8 mouse cellular contexts compared by ENCODE assay signal in genomic region chr7:127273118-127273923, GRCm38 (mm10). TPM values are rescaled to one million over a fixed set of nuclear protein-coding genes. Genes with fewer than 3 reads are reported as not detected.
DNase-seq lines count a peak whose midpoint lies in the region; ATAC-seq and TF ChIP-seq lines count a peak whose summit lies in the region.

No protein-coding gene starts in this region.

- H3K27ac ChIP-seq in heart, embryonic 10.5 days, result peak overlapping the region; percentile 96
- H3K27ac ChIP-seq in gastrocnemius, adult 2 months, result peak overlapping the region; percentile 98
- peak overlapping the region; percentile 96 for H3K27ac ChIP-seq in limb, embryonic 10.5 days
- peak overlapping the region; percentile 80 for H3K27ac ChIP-seq in midbrain, embryonic 15.5 days

- TF ChIP-seq CTCF in gastrocnemius, adult 2 months (IDR thresholded peaks at IDR 0.05), result no peak; the same call in 1 of the 2 replicates

- ATAC-seq in CD4-positive, CD25-positive, alpha-beta regulatory T cell, adult 4 months, result peak; percentile 27
- peak; percentile 80 for ATAC-seq in midbrain, embryonic 15.5 days (replicated peaks)

- H3K9me3 ChIP-seq in heart, embryonic 10.5 days, result 0 out of 2 replicates have a peak, but pooled peaks cover 3% of the 10 kb centered on the region
- H3K9me3 ChIP-seq in limb, embryonic 10.5 days (replicated peaks), result 0 out of 2 replicates have a peak, but pooled peaks cover 3% of the 10 kb centered on the region
- H3K9me3 ChIP-seq in midbrain, embryonic 15.5 days, result no peaks in the 10 kb centered on the region

- no peaks in the 10 kb centered on the region for H3K27me3 ChIP-seq in heart, embryonic 10.5 days (ENCODE audit: insufficient read depth, poor library complexity, severe bottlenecking)
- H3K27me3 ChIP-seq in limb, embryonic 10.5 days (ENCODE audit: low read depth, poor library complexity, severe bottlenecking), result no peaks in the 10 kb centered on the region
- H3K27me3 ChIP-seq in midbrain, embryonic 15.5 days (replicated peaks), result no peaks in the 10 kb centered on the region

- peak overlapping the region; percentile 83 for H3K4me2 ChIP-seq in midbrain, embryonic 15.5 days

- 13% methylated on average over 50 of the region's 50 CpGs for WGBS in heart, embryonic 10.5 days
- 18% methylated on average over 50 of the region's 50 CpGs for WGBS in limb, embryonic 10.5 days
- WGBS in midbrain, embryonic 15.5 days, result 14% methylated on average over 50 of the region's 50 CpGs

- H3K36me3 ChIP-seq in heart, embryonic 10.5 days, result peaks cover 25% of the 10 kb centered on the region
- H3K36me3 ChIP-seq in limb, embryonic 10.5 days, result peaks cover 45% of the 10 kb centered on the region
- H3K36me3 ChIP-seq in midbrain, embryonic 15.5 days (replicated peaks), result peaks cover 16% of the 10 kb centered on the region

- intact Hi-C loops in gastrocnemius, adult 2 months (cut with DNase I), result loop anchor here (5.0 kb wide), 1 partner anchor 69 kb away; no protein-coding TSS in a partner anchor

- peaks cover 19% of the 10 kb centered on the region for H3K4me1 ChIP-seq in heart, embryonic 10.5 days
- H3K4me1 ChIP-seq in limb, embryonic 10.5 days, result peaks cover 15% of the 10 kb centered on the region
- H3K4me1 ChIP-seq in midbrain, embryonic 15.5 days, result peaks cover 17% of the 10 kb centered on the region

- H3K4me3 ChIP-seq in heart, embryonic 10.5 days, result peak overlapping the region; percentile 89
- H3K4me3 ChIP-seq in gastrocnemius, adult 2 months, result peak overlapping the region; percentile 94
- H3K4me3 ChIP-seq in limb, embryonic 10.5 days, result peak overlapping the region; percentile 93
- peak overlapping the region; percentile 59 for H3K4me3 ChIP-seq in midbrain, embryonic 15.5 days

- peak overlapping the region; percentile 68 for H3K9ac ChIP-seq in midbrain, embryonic 15.5 days

- DNase-seq in heart, embryonic 10.5 days (ENCODE audit: low spot score), result peak; percentile 83
- no peak for DNase-seq in heart, adult 9 months (ENCODE audit: low spot score in 2 of 2)
- DNase-seq in cerebellum, adult 9-10 months, result peak; percentile 54
- DNase-seq in gastrocnemius, adult 2 months, result peak; percentile 67
- no peak for DNase-seq in limb, embryonic 10.5 days (ENCODE audit: low spot score)
- DNase-seq in layer of hippocampus, adult 8-10 months (ENCODE audit: low spot score in 2 of 2), result no peak

RNA-seq across cellular contexts. Expression of gene Sephs2, which starts 0.5 kb away (rescaled TPM):
- 79.9 and 88.3 TPM in 2 replicates for polyA plus RNA-seq in heart, embryonic 10.5 days (2016; fragmentation: Nextera tagmentation; extraction: Ambion mirVana)
- 10 to 100 TPM; 17.3 to 23.4 TPM for polyA plus RNA-seq in CD4-positive, CD25-positive, alpha-beta regulatory T cell, adult 4 months (2017; shearing (Covaris generic))
- 10 to 100 TPM; 30.1 to 36.3 TPM for total RNA-seq in gastrocnemius, adult 2 months (2021)
- polyA plus RNA-seq in limb, embryonic 10.5 days (2016; fragmentation: Nextera tagmentation; extraction: Ambion mirVana), result 89.7 and 93.9 TPM in 2 replicates
- 59.9 and 62.3 TPM in 2 replicates for polyA plus RNA-seq in midbrain, embryonic 15.5 days (2015; fragmentation: Nextera tagmentation; extraction: Ambion mirVana)
- 10 to 100 TPM; 36.9 to 43.1 (median 40.0) TPM for total RNA-seq in layer of hippocampus, adult 8-10 months (2022)

RNA-seq across cellular contexts. Expression of gene Dctpp1, which starts 12.8 kb away (rescaled TPM):
- polyA plus RNA-seq in heart, embryonic 10.5 days (2016; fragmentation: Nextera tagmentation; extraction: Ambion mirVana), result 222 and 262 TPM in 2 replicates
- 10 to 100 TPM; 39.7 to 50.1 TPM for polyA plus RNA-seq in CD4-positive, CD25-positive, alpha-beta regulatory T cell, adult 4 months (2017; shearing (Covaris generic))
- 10 to 100 TPM; 25.1 to 35.4 TPM for total RNA-seq in gastrocnemius, adult 2 months (2021)
- polyA plus RNA-seq in limb, embryonic 10.5 days (2016; fragmentation: Nextera tagmentation; extraction: Ambion mirVana), result 340 and 453 TPM in 2 replicates
- 114 and 118 TPM in 2 replicates for polyA plus RNA-seq in midbrain, embryonic 15.5 days (2015; fragmentation: Nextera tagmentation; extraction: Ambion mirVana)
- 10 to 100 TPM; 16.8 to 21.7 (median 19.5) TPM for total RNA-seq in layer of hippocampus, adult 8-10 months (2022)

RNA-seq across cellular contexts. Expression of gene Itgal, which starts 22.7 kb away (rescaled TPM):
- 0.72 and 0.92 TPM in 2 replicates for polyA plus RNA-seq in heart, embryonic 10.5 days (2016; fragmentation: Nextera tagmentation; extraction: Ambion mirVana)
- polyA plus RNA-seq in CD4-positive, CD25-positive, alpha-beta regulatory T cell, adult 4 months (2017; shearing (Covaris generic)), result 100 to 1,000 TPM; 169 to 297 TPM
- total RNA-seq in gastrocnemius, adult 2 months (2021), result under 1 TPM; 0.15 to 0.25 TPM
- 0.46 and 0.69 TPM in 2 replicates for polyA plus RNA-seq in limb, embryonic 10.5 days (2016; fragmentation: Nextera tagmentation; extraction: Ambion mirVana)
- polyA plus RNA-seq in midbrain, embryonic 15.5 days (2015; fragmentation: Nextera tagmentation; extraction: Ambion mirVana), result 0.19 and 0.37 TPM in 2 replicates
- under 1 TPM; 0.36 to 0.73 (median 0.53) TPM for total RNA-seq in layer of hippocampus, adult 8-10 months (2022)

RNA-seq across cellular contexts. Expression of gene Zfp771, which starts 29.2 kb away (rescaled TPM):
- 41.3 and 44.6 TPM in 2 replicates for polyA plus RNA-seq in heart, embryonic 10.5 days (2016; fragmentation: Nextera tagmentation; extraction: Ambion mirVana)
- polyA plus RNA-seq in CD4-positive, CD25-positive, alpha-beta regulatory T cell, adult 4 months (2017; shearing (Covaris generic)), result 1 to 10 TPM; 1.3 to 1.6 TPM
- total RNA-seq in gastrocnemius, adult 2 months (2021), result 10 to 100 TPM; 17.6 to 17.7 TPM
- polyA plus RNA-seq in limb, embryonic 10.5 days (2016; fragmentation: Nextera tagmentation; extraction: Ambion mirVana), result 70.6 and 73.6 TPM in 2 replicates
- 72.0 and 73.1 TPM in 2 replicates for polyA plus RNA-seq in midbrain, embryonic 15.5 days (2015; fragmentation: Nextera tagmentation; extraction: Ambion mirVana)
- total RNA-seq in layer of hippocampus, adult 8-10 months (2022), result 10 to 100 TPM; 51.6 to 62.9 (median 58.3) TPM

RNA-seq across cellular contexts. Expression of gene Sept1, which starts 40.4 kb away (rescaled TPM):
- 21.2 and 25.4 TPM in 2 replicates for polyA plus RNA-seq in heart, embryonic 10.5 days (2016; fragmentation: Nextera tagmentation; extraction: Ambion mirVana)
- 100 to 1,000 TPM; 819 to 912 TPM for polyA plus RNA-seq in CD4-positive, CD25-positive, alpha-beta regulatory T cell, adult 4 months (2017; shearing (Covaris generic))
- 1 to 10 TPM in 1 of 2 experiments, under 1 TPM in 1; 0.89 to 2.1 TPM for total RNA-seq in gastrocnemius, adult 2 months (2021)
- polyA plus RNA-seq in limb, embryonic 10.5 days (2016; fragmentation: Nextera tagmentation; extraction: Ambion mirVana), result 27.0 and 29.9 TPM in 2 replicates
- 17.0 and 18.2 TPM in 2 replicates for polyA plus RNA-seq in midbrain, embryonic 15.5 days (2015; fragmentation: Nextera tagmentation; extraction: Ambion mirVana)
- 1 to 10 TPM; 2.4 to 7.9 (median 7.0) TPM for total RNA-seq in layer of hippocampus, adult 8-10 months (2022)

Comparison
In these comparisons a context has a peak if more than half of its experiments do, and no peak if none do; other contexts are left out.
1. DNase-seq: peak in heart, embryonic 10.5 days (single experiment), cerebellum, adult 9-10 months (single experiment) and gastrocnemius, adult 2 months (single experiment); none in heart, adult 9 months (0 of 2), limb, embryonic 10.5 days (single experiment) and layer of hippocampus, adult 8-10 months (0 of 2).
2. RNA of gene Itgal, which starts 22.7 kb away (polyA plus RNA-seq): 169 to 297 TPM in CD4-positive, CD25-positive, alpha-beta regulatory T cell, adult 4 months; 0.72 to 0.92 TPM in heart, embryonic 10.5 days, 0.46 to 0.69 TPM in limb, embryonic 10.5 days and 0.19 to 0.37 TPM in midbrain, embryonic 15.5 days; every median in the first group is over 10 times any median in the second.
3. Peak in every context shown above with its lines, with median percentiles within 50 percentile points of each other: H3K27ac ChIP-seq and H3K4me3 ChIP-seq.